Mouse (Mus musculus) liver, embryonic 16.5 days (tissue): ENCODE measurements around the gene Dnaja1. TPM values are rescaled to one million over a fixed set of nuclear protein-coding genes. Genes with fewer than 3 reads are reported as not detected.
A peak's percentile ranks its signal among the peaks of the same experiment; 100 is the strongest.

Experiments
- ATAC-seq: fragments of 200-750 bp; cut with Nextera tagmentation; 2 replicates; pipeline ENCODE4 v1.8.0; 2017; ENCODE audit warnings: low read depth, mild to moderate bottlenecking, moderate number of reproducible peaks, moderate library complexity
- H3K27ac ChIP-seq: fragments of 300-500 bp; sonication (generic); 2 replicates; pipeline ENCODE4 v1.5.1; 2014; ENCODE audit warnings: mild to moderate bottlenecking, low read length
- H3K27me3 ChIP-seq: fragments of 300-500 bp; sonication (generic); 2 replicates; pipeline ENCODE4 v1.6.1; 2014; ENCODE audit warnings: low read depth, low read length, mixed read lengths; ENCODE audit not compliant: control insufficient read depth, insufficient read depth
- H3K36me3 ChIP-seq: fragments of 300-500 bp; sonication (generic); 2 replicates; pipeline ENCODE4 v1.6.1; 2014; ENCODE audit warnings: mild to moderate bottlenecking; ENCODE audit not compliant: control insufficient read depth, insufficient read depth
- H3K4me1 ChIP-seq: fragments of 300-500 bp; sonication (generic); 2 replicates; pipeline ENCODE4 v1.6.1; 2014; ENCODE audit warnings: low read depth, low read length, mixed read lengths; ENCODE audit not compliant: control insufficient read depth
- H3K4me2 ChIP-seq: fragments of 300-500 bp; sonication (generic); 2 replicates; pipeline ENCODE4 v1.6.1; 2014; ENCODE audit warnings: low read depth, low read length, mixed read lengths
- H3K4me3 ChIP-seq: fragments of 300-500 bp; sonication (generic); 2 replicates; pipeline ENCODE4 v1.5.1; 2014; ENCODE audit warnings: low read depth, mild to moderate bottlenecking, low read length
- H3K9ac ChIP-seq: fragments of 300-500 bp; sonication (generic); 2 replicates; pipeline ENCODE4 v1.6.1; 2014; ENCODE audit warnings: low read depth, low read length
- H3K9me3 ChIP-seq: fragments of 300-500 bp; sonication (generic); replicated peaks from 2 replicates; pipeline ENCODE4 v1.6.1; 2016; ENCODE audit warnings: low read length; ENCODE audit not compliant: control insufficient read depth
- WGBS: fragments of 180-500 bp; shearing (Covaris S2); extraction: QIAGEN DNeasy Blood & Tissue Kit; methylation state at CpG from one replicate; pipeline ENCODE4 v1.1.7; 2014; ENCODE audit not compliant: insufficient replicate concordance; 5-methylcytosine and 5-hydroxymethylcytosine counted together
- polyA plus RNA-seq: library from polyadenylated mRNA; unstranded; fragments of >200 nt; fragmentation: Nextera tagmentation; extraction: Ambion mirVana; gene quantifications from 2 replicates; pipeline ENCODE4 v1.2.1, GENCODE M21; 2015

The Dnaja1 gene
- polyA plus RNA-seq, 1 experiment from 2014 or later: 103 TPM

GRCm38 (mm10) chr4:40697059-40697458 lies 24.9 kb upstream of the Dnaja1 start:
- no peak overlapping the region for H3K27ac ChIP-seq
- WGBS: 46% methylated on average over 7 of the region's 7 CpGs
- no peak overlapping the region for H3K9ac ChIP-seq
- no peaks in the 10 kb centered on the region for H3K27me3 ChIP-seq
- ATAC-seq: no peak
- H3K36me3 ChIP-seq: peaks cover 11% of the 10 kb centered on the region
- H3K9me3 ChIP-seq: no peaks in the 10 kb centered on the region
- H3K4me2 ChIP-seq: no peak overlapping the region
- H3K4me3 ChIP-seq: no peak overlapping the region
- H3K4me1 ChIP-seq: peaks cover 6% of the 10 kb centered on the region

GRCm38 (mm10) chr4:40700216-40700615 lies 21.7 kb upstream of the Dnaja1 start:
- peaks cover 2% of the 10 kb centered on the region; the same call in 1 of the 2 replicates for H3K36me3 ChIP-seq
- no peaks in the 10 kb centered on the region for H3K9me3 ChIP-seq
- H3K4me2 ChIP-seq: no peak overlapping the region
- peak; percentile 28; the same call in 1 of the 2 replicates for ATAC-seq
- no peak overlapping the region for H3K4me3 ChIP-seq
- no peaks in the 10 kb centered on the region for H3K27me3 ChIP-seq
- 55% methylated on average over 8 of the region's 8 CpGs for WGBS
- H3K27ac ChIP-seq: peak overlapping the region; percentile 64
- no peak overlapping the region for H3K9ac ChIP-seq
- peaks cover 20% of the 10 kb centered on the region for H3K4me1 ChIP-seq

- Histone ChIP-seq H3K9me3 (no peaks in the 10 kb centered on the region), H3K4me2 (peak overlapping the region; percentile 80), H3K4me3 (no peak overlapping the region; the same call in 1 of the 2 replicates), H3K4me1 (peaks cover 20% of the 10 kb centered on the region), H3K9ac (no peak overlapping the region), H3K27me3 (no peaks in the 10 kb centered on the region), H3K27ac (no peak overlapping the region; the same call in 1 of the 2 replicates), H3K36me3 (no peaks in the 10 kb centered on the region)
- 53% methylated on average over 3 of the region's 3 CpGs for WGBS
- ATAC-seq: no peak
These were observed 20.2 kb upstream of the Dnaja1 start for GRCm38 (mm10) chr4:40701796-40702195.

GRCm38 (mm10) chr4:40702797-40703709 lies 18.9 kb upstream of the Dnaja1 start, which contains the start of gene Aptx:
TSS of gene Aptx (minus strand) at chr4:40703194.
- H3K9ac ChIP-seq: peak within 1 kb of the TSS; percentile 59
- under 1% methylated on average over 42 of the region's 42 CpGs for WGBS
- H3K36me3 ChIP-seq: no peaks in the 10 kb centered on the region
- H3K9me3 ChIP-seq: no peaks in the 10 kb centered on the region
- H3K27me3 ChIP-seq: no peaks in the 10 kb centered on the region
- ATAC-seq: peak; percentile 88
- H3K4me3 ChIP-seq: peak within 1 kb of the TSS; percentile 72
- peaks cover 20% of the 10 kb centered on the region for H3K4me1 ChIP-seq
- peak within 1 kb of the TSS; percentile 80 for H3K4me2 ChIP-seq
- H3K27ac ChIP-seq: peak within 1 kb of the TSS; percentile 84

GRCm38 (mm10) chr4:40703710-40704275 lies 18.2 kb upstream of the Dnaja1 start:
- Histone ChIP-seq H3K4me1 (peaks cover 20% of the 10 kb centered on the region), H3K9ac (peak overlapping the region; percentile 59), H3K4me2 (peak overlapping the region; percentile 80), H3K27ac (peak overlapping the region; percentile 84), H3K4me3 (peak overlapping the region; percentile 72), H3K27me3 (no peaks in the 10 kb centered on the region), H3K36me3 (no peaks in the 10 kb centered on the region), H3K9me3 (no peaks in the 10 kb centered on the region)
- no peak for ATAC-seq
- 37% methylated on average over 9 of the region's 9 CpGs for WGBS

GRCm38 (mm10) chr4:40717141-40717540 lies 4.8 kb upstream of the Dnaja1 start:
- peaks cover 13% of the 10 kb centered on the region for H3K4me1 ChIP-seq
- WGBS: 71% methylated on average over 3 of the region's 3 CpGs
- no peaks in the 10 kb centered on the region for H3K27me3 ChIP-seq
- H3K4me3 ChIP-seq: no peak overlapping the region
- no peak overlapping the region for H3K4me2 ChIP-seq
- H3K36me3 ChIP-seq: no peaks in the 10 kb centered on the region
- no peak overlapping the region for H3K27ac ChIP-seq
- no peak for ATAC-seq
- H3K9me3 ChIP-seq: no peaks in the 10 kb centered on the region
- H3K9ac ChIP-seq: no peak overlapping the region

- no peaks in the 10 kb centered on the region; the same call in 1 of the 2 replicates for H3K36me3 ChIP-seq
- peak overlapping the region; percentile 89; the same call in 1 of the 2 replicates for H3K4me2 ChIP-seq
- no peak overlapping the region for H3K9ac ChIP-seq
- no peak for ATAC-seq
- no peaks in the 10 kb centered on the region for H3K9me3 ChIP-seq
- no peaks in the 10 kb centered on the region for H3K27me3 ChIP-seq
- no peak overlapping the region for H3K4me3 ChIP-seq
- H3K4me1 ChIP-seq: peaks cover 32% of the 10 kb centered on the region
- H3K27ac ChIP-seq: peak overlapping the region; percentile 97; the same call in 1 of the 2 replicates
- WGBS: 64% methylated on average over 8 of the region's 8 CpGs
These were observed 1.0 kb upstream of the Dnaja1 start for GRCm38 (mm10) chr4:40720910-40721309.

- Histone ChIP-seq H3K9ac (peak overlapping the region; percentile 97), H3K9me3 (no peaks in the 10 kb centered on the region), H3K4me1 (peaks cover 37% of the 10 kb centered on the region), H3K27ac (peak overlapping the region; percentile 97), H3K27me3 (no peaks in the 10 kb centered on the region), H3K4me2 (peak overlapping the region; percentile 89), H3K36me3 (peaks cover 14% of the 10 kb centered on the region), H3K4me3 (peak overlapping the region; percentile 98)
- ATAC-seq: peak; percentile 73
- WGBS: under 1% methylated on average over 60 of the region's 62 CpGs
These were observed 924 bp downstream of the Dnaja1 start for GRCm38 (mm10) chr4:40722687-40723460.
